Mouse (Mus musculus) hematopoietic stem cell, adult 5-6 weeks (primary cell): ENCODE results near the gene Trp53rkb. TPM values are rescaled to one million over a fixed set of nuclear protein-coding genes. Genes with fewer than 3 reads are reported as not detected.

ENCODE experiments used
- ATAC-seq, 2 experiments: fragments of 125-278 bp in 1 of 2; replicated peaks in 1 of 2; 2 replicates each; pipeline ENCODE4 v1.8.0; 2016 to 2017; ENCODE audit warnings: inconsistent platforms in 2 of 2, mild to moderate bottlenecking in 2 of 2, moderate number of reproducible peaks in 2 of 2, low read depth in 1 of 2, moderate TSS enrichment in 1 of 2; ENCODE audit not compliant: low FRiP score in 2 of 2, poor library complexity in 2 of 2, severe bottlenecking in 2 of 2, insufficient read depth in 1 of 2, low TSS enrichment in 1 of 2
- total RNA-seq: library from RNA; stranded (forward); fragments of 172-1452, 232-1000 nt; gene quantifications from 2 replicates; pipeline ENCODE4 v1.2.3, GENCODE M21; 2017

The Trp53rkb gene
- total RNA-seq, 1 experiment from 2014 or later: 1.6 TPM

DNA sequence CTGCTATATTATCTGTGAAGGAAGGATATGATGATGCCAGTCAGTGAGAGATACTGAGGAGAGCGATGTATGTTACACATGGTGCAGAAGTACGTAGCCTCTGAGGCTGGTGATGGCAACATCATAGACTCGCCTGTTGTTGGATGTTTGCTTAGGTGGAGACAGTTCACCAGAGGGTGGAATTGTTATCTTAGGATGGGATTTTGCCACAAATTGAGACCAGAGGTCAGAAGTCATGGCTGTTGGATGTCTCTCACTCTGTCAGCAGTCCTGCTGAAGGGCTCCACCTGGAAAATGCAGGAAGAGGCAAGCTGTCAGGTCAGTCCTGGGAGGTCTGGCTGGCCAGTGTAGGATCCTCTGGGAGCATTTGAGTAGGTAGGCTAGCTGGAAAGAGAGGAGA is 29.1 kb downstream of the Trp53rkb start:
- no peak for ATAC-seq

- peak; percentile 33 to 47; a peak in 2 of 4 replicates for ATAC-seq
These were observed 29.9 kb downstream of the Trp53rkb start for GRCm38 (mm10) chr2:166822119-166822826.

GRCm38 (mm10) chr2:166822901-166823300 is 30.6 kb downstream of the Trp53rkb start:
- ATAC-seq: no peak

GRCm38 (mm10) chr2:166824386-166824785 is 32.1 kb downstream of the Trp53rkb start:
- no peak for ATAC-seq

DNA sequence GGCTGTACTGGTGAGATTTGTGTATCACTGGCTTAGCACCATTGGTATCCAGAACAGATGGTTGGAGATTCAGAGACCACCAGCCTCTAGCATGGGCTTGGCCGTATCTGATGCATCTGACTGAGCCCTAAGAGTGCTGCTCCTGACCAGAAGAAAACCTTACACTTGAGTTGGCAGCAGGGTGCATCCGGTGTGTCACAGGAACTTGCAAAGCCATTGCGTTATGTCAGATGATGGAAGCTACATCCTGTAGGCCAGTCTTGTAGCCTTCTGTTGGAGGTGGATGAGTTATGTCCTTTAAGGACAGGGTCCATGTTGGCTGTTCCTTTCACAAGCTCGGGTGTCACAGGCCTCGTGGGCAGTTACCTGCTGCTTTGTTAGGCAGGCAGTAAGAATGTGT is 32.7 kb downstream of the Trp53rkb start:
- ATAC-seq: no peak; a peak in 1 of 4 replicates

DNA sequence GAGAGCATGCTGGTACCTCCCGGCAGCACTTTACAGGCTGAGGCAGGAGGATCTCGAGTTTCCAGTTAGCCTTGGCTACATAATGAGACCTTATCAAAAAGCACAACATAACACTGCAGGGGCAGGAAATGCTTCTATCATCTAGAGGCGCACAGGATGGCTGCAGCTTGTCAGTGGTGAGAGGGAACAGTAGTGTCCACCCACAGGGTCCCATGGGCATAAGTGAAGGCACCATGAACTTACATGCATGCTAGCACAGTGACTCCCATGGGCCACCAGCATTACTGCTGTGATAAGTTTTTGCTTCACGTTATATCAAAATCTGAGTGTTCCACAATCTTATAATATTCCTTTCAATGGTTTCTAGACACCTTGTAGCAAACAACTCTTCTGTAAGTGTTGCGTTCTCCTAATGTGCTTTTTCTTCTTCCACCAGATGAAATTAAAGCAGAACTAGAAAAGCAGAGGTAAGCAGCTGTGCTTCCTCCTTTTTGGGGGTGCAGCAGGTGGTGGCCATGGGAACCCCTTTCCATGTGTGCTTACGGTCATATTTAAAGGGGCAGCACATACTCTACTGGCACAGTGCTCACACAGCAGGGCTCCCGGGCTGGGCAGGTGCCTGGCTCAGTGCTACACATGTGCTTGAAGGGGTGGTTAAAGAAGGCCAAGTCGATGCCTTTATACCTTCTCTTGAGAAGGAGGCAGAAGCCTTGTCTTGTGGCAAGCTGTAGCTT is 34.3 kb downstream of the Trp53rkb start:
- peak; percentile 57 to 68; a peak in 3 of 4 replicates for ATAC-seq

DNA sequence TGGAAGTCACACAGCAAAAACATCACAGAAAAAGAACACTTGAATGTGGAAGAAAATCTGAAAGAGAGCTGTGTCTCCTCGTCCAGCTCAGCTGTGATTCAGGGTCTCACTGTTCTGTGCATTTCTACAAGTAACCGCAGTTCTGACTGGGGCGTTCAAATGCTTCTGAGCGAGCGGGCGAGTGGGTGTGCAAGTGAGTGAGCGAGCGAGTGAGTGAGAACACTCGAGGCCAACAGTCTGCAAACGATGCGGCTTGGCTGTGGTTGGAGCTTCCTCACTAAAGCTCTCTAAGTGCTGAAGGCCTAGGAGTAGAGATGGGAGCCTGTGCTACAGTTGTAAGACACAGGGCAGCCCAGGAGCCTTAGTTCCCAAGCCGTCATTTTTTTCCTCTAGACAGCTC is 36.0 kb downstream of the Trp53rkb start:
- ATAC-seq: no peak

GRCm38 (mm10) chr2:166830350-166830749 is 38.0 kb downstream of the Trp53rkb start:
- no peak for ATAC-seq

GRCm38 (mm10) chr2:166834091-166834490 is 41.8 kb downstream of the Trp53rkb start:
- no peak for ATAC-seq

DNA sequence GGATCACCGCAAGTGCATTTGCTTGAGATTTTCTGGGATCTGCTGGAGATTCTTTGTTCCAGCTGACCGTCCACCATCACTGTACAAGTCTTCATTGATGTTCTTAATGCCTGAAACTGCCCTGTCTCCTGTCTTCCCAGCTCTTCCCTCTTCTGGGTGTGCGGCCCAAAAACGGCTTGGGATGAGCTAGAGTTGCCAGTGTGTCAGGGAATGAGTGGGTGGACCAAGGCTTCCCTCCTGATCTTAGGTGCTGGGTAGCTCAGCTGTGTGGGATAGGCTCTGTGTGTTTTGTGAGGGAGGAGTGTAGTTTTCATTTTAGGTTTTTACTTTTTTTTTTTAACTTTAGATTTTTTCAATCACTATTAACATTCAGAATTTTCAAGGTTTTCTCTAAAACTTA is 42.5 kb downstream of the Trp53rkb start:
- ATAC-seq: no peak

- no peak for ATAC-seq
These were observed 43.2 kb downstream of the Trp53rkb start for GRCm38 (mm10) chr2:166835581-166835980.

DNA sequence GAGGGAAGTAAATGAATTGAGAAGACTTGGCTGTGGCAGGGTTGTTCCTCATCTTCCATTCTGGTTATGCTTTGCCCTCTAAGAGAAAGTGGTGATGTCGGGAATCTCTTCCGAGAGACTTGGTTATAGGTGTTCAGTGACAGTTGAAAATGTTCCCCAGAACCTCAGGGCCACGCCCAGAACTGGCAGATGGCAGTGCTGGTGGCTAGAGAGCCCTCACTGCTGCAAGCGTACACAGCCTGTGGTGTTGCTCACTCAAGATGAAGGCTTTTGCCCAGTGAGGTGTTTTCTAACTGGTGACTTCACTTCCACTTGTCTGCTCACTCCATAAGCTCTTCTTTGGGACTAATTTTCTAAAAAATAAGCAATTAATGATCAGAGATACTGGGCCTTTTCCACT is 49.5 kb downstream of the Trp53rkb start:
- ATAC-seq: no peak

Other genes starting within 250 kb of the Trp53rkb start
- 25.1 and 30.0 TPM in 2 replicates for gene Prex1, start 78.7 kb upstream of the Trp53rkb start, total RNA-seq
- gene Arfgef2, start 13.1 kb downstream of the Trp53rkb start, total RNA-seq: 15.5 and 16.9 TPM in 2 replicates
- 128 and 133 TPM in 2 replicates for gene Cse1l, start 113.5 kb downstream of the Trp53rkb start, total RNA-seq
- gene Stau1, start 203.8 kb downstream of the Trp53rkb start, total RNA-seq: 48.0 and 49.4 TPM in 2 replicates
- 89.6 and 120 TPM in 2 replicates for gene Ddx27, start 222.7 kb downstream of the Trp53rkb start, total RNA-seq